Mouse (Mus musculus): ENCODE measurements at regions not wholly inside any gene's neighbourhood (a gene's known extent, or its start where the extent isn't known, plus 50 kb on each side); places are given as distances from the start of the nearest gene placed in this dataset.
A peak's percentile ranks its signal among the peaks of the same experiment; 100 is the strongest.

GRCm38 (mm10) chr5:46347368-46348083, 490.1 kb upstream of the Lcorl start:
- 18% methylated on average over 16 of the region's 16 CpGs for WGBS (ENCODE audit: insufficient replicate concordance)
- no peaks in the 10 kb centered on the region for H3K36me3 ChIP-seq (replicated peaks; ENCODE audit: insufficient read depth, low read length)
- H3K4me1 ChIP-seq (ENCODE audit: insufficient read depth): no peaks in the 10 kb centered on the region
- no peak overlapping the region for H3K9ac ChIP-seq (replicated peaks)
- H3K9me3 ChIP-seq (ENCODE audit: low read length): no peaks in the 10 kb centered on the region
- peak; percentile 75 for DNase-seq
- TF ChIP-seq EP300 (IDR thresholded peaks at IDR 0.05; ENCODE audit: low read depth): no peak
- TF ChIP-seq CTCF (IDR thresholded peaks at IDR 0.05; ENCODE audit: low read depth): peak; percentile 81
- no peak overlapping the region for H3K4me3 ChIP-seq (ENCODE audit: low read depth, low read length)
- H3K4me2 ChIP-seq (ENCODE audit: low read depth, low read length): no peak overlapping the region
- no peak overlapping the region for H3K27ac ChIP-seq (ENCODE audit: low read depth)
- no peaks in the 10 kb centered on the region for H3K27me3 ChIP-seq (ENCODE audit: insufficient read depth, low read length)
- ATAC-seq: no peak

DNA sequence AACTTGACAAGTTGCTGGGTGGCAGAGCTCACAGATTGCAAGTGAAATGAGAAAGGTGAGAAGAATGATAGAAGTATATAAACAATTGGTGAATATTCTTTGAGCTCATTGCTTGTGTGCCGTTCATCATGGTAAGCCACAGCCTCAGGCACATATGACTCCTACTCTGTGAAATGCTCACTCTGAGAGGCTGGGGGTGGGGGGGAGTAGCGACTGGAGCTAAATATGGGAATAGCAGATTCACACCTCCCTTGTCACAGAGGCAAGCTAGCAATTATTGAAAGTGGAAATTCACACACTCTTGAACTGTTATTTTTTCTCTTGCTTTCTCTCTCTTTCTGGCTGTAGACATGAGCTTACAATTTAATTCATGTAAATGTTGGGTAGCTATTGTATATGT, 481.0 kb upstream of the Lcorl start:
- Histone ChIP-seq H3K27ac (ENCODE audit: low read depth) (no peak overlapping the region), H3K4me2 (ENCODE audit: low read depth, low read length) (no peak overlapping the region), H3K4me3 (ENCODE audit: low read depth, low read length) (no peak overlapping the region), H3K27me3 (ENCODE audit: insufficient read depth, low read length) (no peaks in the 10 kb centered on the region), H3K4me1 (ENCODE audit: insufficient read depth) (no peaks in the 10 kb centered on the region), H3K9me3 (ENCODE audit: low read length) (no peaks in the 10 kb centered on the region), H3K9ac (replicated peaks) (no peak overlapping the region), H3K36me3 (replicated peaks; ENCODE audit: insufficient read depth, low read length) (no peaks in the 10 kb centered on the region)
- WGBS (ENCODE audit: insufficient replicate concordance): 74% methylated on average over 2 of the region's 2 CpGs
- TF ChIP-seq EP300 (IDR thresholded peaks at IDR 0.05; ENCODE audit: low read depth) (no peak), CTCF (IDR thresholded peaks at IDR 0.05; ENCODE audit: low read depth) (no peak)
- DNase-seq (no peak), ATAC-seq (no peak)

DNA sequence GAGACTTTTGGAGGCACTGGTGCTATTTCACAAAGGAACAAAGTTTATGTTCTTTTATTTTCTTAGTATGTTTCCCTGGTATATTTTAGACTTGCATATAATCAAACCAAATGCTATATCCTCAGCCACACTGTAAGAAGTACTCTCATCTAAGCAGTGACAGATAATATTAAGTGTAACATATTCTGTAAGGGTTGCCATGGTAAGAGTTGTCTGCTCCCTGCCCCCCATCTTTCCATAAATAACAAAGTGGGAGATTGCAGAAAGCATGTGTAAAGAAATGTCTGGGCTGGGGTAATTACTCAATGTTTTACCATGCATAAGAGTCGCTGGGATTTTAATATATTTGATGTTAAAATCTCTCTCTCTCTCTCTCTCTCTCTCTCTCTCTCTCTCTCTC, 473.5 kb upstream of the Lcorl start:
- Histone ChIP-seq H3K4me1 (ENCODE audit: insufficient read depth) (no peaks in the 10 kb centered on the region), H3K36me3 (replicated peaks; ENCODE audit: insufficient read depth, low read length) (no peaks in the 10 kb centered on the region), H3K4me2 (ENCODE audit: low read depth, low read length) (no peak overlapping the region), H3K4me3 (ENCODE audit: low read depth, low read length) (no peak overlapping the region), H3K9ac (replicated peaks) (no peak overlapping the region), H3K27me3 (ENCODE audit: insufficient read depth, low read length) (no peaks in the 10 kb centered on the region), H3K27ac (ENCODE audit: low read depth) (no peak overlapping the region), H3K9me3 (ENCODE audit: low read length) (no peaks in the 10 kb centered on the region)
- DNase-seq (no peak), ATAC-seq (no peak)
- 43% methylated on average over 1 of the region's 1 CpGs for WGBS (ENCODE audit: insufficient replicate concordance)
- TF ChIP-seq CTCF (IDR thresholded peaks at IDR 0.05; ENCODE audit: low read depth): no peak
